Mouse (Mus musculus): ENCODE data around the gene Cct2.

The Cct2 gene

DNA sequence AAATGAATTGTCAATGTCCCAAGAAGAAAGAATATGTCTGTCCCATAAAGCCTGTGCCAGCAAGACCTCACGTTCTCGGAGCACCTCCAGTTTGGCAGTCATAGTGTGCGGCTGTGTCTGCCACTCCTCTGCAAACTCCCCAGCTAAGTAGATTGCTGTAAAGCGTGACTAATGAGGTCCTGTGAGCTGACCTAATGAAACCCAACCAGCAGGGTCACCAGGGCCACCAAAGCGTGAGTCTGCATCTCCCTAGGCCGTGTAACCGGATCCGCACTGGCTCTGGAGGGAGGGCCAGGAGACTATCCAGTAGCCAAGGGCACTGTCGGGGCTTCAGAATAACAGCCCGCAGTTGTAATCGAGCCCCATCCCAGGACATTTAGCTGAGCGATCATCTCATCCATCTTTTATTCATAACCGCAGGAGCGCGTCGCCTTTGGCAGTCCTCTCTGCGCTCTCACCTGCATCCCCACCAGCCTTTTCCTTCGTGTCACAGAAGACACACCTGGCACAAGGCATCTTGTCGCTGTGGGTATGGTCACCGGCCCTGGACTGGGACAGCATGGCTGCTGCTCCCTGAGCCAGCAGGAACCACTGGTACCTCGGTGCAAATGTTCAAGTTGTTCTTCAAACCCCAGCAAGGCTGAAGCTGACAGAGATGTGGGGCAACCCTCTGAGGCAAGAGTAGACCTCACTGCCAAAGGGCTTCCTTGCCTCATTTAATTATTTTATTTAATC is 42.4 kb downstream of the Cct2 start:
- no peak for TF ChIP-seq GATA4 (IDR thresholded peaks at IDR 0.05; ENCODE audit: insufficient replicate concordance, low read length)

DNA sequence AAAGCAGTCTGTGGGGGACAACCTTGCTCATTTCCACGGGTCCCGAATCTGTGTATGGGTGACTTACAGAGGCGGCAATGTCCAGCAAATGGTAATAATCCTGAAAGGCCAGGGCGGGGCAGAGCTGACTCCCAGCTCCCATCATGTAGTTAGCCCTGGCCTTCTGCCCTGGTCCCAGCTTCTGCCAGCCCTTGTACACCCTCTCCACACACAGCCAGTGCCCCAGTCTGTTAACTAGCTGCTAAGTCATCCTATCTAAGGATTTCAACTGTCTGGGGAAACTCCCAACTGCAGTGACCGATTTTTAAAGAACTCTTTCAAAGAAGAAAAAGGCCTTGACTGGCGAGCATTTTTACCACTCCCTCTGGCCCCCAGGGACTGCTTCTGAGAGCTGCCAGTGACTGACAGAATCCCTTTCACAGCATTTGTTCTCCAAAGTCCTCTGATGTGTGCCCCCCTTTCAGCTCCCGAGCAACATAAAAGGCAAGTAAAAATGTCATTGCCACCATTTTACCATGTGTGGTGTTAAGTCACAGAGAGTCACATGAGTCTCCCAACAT is 45.3 kb downstream of the Cct2 start:
- no peak for TF ChIP-seq GATA4 (IDR thresholded peaks at IDR 0.05; ENCODE audit: insufficient replicate concordance, low read length)

DNA sequence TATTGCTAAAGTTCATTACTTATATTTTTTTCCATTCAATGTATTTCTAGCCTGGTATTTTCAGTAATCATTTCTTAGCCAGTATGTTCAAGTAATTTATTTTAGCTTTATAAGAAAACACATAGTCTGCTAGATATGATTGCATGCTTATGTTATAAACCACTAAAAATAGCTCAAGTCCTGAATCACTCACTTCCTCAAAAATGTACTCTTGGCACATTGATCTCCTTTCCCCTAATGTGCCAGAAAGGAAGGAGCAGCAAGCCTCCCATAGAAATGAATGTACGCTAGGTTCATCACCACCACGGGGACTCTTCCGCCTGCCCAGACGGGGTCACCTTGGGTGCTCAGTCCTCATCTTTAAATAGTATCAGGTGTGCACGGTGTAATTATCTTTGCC is 49.0 kb downstream of the Cct2 start:
- no peak for TF ChIP-seq GATA4 (IDR thresholded peaks at IDR 0.05; ENCODE audit: insufficient replicate concordance, low read length)

DNA sequence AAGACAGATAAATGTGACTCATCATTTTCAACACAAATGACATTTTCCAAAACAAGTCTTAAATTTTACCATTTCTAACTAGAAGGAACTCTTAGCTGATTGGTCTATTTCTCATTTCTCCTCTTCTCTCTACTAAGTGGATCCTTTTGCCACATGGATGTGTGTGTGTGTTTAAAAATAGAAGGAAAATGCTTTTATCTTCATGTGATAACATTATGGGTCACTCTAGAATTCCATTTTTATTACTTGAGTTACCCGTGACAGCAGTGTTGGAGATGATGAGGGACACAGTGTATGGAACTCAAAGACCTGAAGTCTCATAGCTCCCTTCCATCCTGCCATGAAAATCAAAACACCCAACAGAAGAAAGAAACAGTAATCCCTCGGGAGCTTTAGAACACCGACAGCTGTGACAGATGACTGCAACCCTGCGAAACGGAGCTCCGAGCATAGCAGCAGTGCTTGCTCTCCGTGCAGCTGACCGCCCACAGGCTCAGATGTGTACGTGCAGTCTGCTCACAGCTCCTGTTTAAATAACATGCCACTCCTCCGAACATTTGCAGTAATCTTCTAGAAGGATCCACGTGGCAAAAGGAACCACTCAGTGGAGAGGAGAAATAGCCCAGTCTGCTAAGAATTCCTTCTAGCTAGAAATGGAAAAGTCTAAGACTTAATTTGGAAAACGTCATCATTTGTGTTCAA is 49.8 kb downstream of the Cct2 start:
- no peak for TF ChIP-seq GATA4 (IDR thresholded peaks at IDR 0.05; ENCODE audit: insufficient replicate concordance, low read length)

DNA sequence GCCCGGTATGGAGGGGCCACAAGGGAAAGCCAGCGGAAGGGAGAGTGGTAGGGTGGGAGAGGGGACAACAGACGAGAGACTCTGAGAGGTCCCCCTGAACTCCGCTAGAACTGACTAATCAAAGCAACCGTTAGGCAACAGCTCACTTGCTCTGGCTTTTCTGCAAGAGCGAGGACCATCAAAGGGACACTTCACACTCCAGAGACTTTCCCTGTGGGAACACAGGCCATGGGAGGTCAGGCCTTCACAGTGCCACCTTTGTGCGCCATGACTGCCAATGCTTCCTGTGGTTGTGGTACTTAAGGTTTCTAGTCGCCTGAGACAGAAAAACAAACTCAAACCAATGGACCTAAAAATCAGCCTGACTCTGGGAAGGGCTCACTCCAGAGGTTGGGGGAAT is 52.6 kb downstream of the Cct2 start:
- no peak for TF ChIP-seq GATA4 (IDR thresholded peaks at IDR 0.05; ENCODE audit: insufficient replicate concordance, low read length)

- no peak for TF ChIP-seq GATA4 (IDR thresholded peaks at IDR 0.05; ENCODE audit: insufficient replicate concordance, low read length)
Observed at GRCm38 (mm10) chr10:117009691-117010090, 53.9 kb downstream of the Cct2 start.

- TF ChIP-seq GATA4 (IDR thresholded peaks at IDR 0.05; ENCODE audit: insufficient replicate concordance, low read length) = no peak
Observed at GRCm38 (mm10) chr10:117005707-117006464, 57.7 kb downstream of the Cct2 start.

DNA sequence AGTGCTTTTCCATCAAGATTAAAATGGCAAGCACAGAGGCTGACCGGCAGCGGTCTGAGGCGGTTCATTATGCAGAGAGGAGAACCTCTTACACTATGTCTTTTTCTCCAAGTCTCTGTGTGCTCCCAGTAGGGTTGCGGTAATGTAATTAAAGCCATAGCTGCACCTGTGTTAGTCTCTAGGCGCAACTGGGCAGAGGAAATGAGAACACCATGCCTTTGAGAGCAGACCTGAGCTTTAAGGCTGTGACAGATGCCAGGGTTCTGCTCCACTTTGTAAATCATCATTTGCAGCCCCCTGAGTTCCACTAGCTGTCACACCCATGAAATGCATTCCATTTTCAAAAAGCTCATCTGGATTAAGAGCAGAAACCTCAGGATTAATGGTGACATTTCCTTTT is 58.9 kb downstream of the Cct2 start:
- TF ChIP-seq GATA4 (IDR thresholded peaks at IDR 0.05; ENCODE audit: insufficient replicate concordance, low read length) = no peak
